Mouse (Mus musculus) cerebellum, postnatal 25 days (tissue): Measurements from ENCODE around the gene 1700029I15Rik.

ENCODE experiments used
- DNase-seq, 2 experiments: peaks; one replicate each; pipeline ENCODE4 v3.0.0; 2021; ENCODE audit warnings: mixed read lengths in 2 of 2

Gene 1700029I15Rik

DNA sequence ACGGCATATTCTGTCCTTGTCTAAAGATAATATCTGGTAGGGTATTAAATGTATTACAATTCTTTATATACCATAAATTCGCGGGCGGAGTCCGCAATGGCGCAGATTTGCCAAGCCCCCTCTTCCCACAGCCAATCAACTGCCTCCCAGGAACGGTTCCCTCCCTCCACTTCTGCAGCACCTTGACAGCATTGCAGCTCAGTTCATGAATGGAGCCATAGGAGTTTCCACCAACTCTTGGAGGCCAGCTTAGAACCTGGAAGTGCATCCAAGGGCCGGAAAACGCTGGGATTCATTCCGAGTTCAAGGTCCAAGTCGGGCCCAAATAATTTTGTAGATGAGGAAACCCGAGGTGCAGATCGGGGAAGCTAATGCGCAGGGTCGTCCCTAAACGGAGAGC is 7.8 kb upstream of the 1700029I15Rik start, which contains the start of the genes Pex16 and Large2:
Gene Pex16, plus strand, starts transcription at position 163 of the 400 bp plus-strand sequence.
Gene Large2, minus strand, starts transcription at position 356 of the 400 bp plus-strand sequence.
- peak in 1 of 2 experiments; percentile 66 for DNase-seq

DNA sequence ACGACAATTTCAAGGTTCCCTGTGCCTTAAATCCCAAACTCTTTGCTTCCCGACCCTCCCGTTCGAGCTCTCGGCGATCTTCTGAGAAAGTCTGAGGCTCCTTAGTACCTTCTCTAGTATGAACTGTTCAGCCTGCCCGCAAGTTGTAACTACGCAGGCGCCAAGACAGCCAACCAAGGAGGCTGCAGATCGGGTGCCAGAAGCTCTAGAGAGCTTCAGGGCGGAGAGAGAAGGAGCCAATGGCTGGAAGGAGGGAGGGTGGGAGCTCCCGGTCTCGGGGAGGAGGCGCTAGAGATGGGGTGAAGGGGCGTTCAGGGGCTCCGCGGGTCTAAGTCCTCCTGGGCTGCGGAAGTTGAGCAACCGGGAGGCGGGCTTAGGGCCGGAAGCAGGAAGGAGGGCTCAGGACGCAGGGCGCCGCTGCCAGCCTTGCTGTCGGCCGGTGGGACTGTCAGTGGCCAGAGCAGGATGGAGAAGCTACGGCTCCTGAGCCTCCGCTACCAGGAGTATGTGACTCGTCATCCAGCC is 7.2 kb upstream of the 1700029I15Rik start:
- DNase-seq: peak; percentile 92 to 93

DNA sequence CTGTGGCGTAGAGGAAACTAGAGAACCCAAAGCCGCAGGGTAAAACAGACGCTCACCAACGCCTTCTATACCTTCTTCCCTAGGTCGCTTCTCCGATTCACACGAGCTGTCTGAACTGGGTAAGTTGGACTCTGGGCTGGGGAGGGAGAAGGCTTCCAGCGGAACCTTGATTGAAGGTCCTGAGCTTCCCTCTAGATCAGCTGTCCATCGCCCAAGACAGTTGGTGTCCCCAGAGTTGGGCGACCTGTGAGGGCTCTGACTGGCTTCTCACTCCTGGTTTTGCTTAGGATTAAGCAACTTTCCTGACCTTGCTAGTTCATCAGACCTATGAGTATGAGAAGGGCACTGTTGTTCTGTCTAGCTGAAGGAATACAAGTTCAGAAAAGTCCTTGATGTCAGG is 6.5 kb upstream of the 1700029I15Rik start:
- DNase-seq: no peak

DNA sequence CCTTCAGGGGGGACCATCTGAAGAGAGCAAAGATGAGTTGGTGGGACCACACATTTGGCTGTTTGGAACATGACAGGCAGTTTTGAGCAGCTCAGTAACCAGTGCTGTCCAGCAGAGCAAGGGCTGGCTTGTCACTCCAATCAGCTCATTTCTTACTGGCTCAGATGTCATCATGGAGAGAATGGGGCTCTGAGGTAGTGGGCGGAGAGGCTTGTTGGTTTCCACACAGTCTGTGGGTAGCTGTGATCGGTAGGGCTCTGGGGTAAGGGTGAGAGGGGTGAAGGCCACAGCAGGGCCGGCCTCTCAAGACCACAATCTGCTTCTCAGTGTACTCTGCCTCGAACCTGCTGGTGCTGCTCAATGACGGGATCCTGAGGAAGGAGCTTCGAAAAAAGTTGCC is 6.0 kb upstream of the 1700029I15Rik start:
- peak in 1 of 2 experiments; percentile 8 for DNase-seq

DNA sequence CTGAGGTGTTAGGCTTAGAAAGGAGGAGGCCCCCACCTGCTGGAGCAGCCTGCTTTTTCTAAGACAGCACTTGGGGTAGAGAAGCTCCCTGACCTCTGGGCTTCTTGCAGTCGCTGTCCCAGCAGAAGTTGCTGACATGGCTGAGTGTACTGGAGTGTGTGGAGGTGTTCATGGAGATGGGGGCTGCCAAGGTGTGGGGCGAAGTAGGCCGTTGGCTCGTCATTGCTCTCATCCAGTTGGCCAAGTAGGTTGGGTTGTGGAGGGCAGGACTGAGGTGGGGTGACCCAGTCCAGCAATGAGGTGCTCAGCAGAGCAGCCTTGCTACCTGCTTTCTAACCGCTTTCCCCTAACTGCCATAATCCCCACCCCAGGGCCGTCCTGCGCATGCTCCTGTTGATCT is 5.0 kb upstream of the 1700029I15Rik start:
- DNase-seq: peak; percentile 18 to 42

DNA sequence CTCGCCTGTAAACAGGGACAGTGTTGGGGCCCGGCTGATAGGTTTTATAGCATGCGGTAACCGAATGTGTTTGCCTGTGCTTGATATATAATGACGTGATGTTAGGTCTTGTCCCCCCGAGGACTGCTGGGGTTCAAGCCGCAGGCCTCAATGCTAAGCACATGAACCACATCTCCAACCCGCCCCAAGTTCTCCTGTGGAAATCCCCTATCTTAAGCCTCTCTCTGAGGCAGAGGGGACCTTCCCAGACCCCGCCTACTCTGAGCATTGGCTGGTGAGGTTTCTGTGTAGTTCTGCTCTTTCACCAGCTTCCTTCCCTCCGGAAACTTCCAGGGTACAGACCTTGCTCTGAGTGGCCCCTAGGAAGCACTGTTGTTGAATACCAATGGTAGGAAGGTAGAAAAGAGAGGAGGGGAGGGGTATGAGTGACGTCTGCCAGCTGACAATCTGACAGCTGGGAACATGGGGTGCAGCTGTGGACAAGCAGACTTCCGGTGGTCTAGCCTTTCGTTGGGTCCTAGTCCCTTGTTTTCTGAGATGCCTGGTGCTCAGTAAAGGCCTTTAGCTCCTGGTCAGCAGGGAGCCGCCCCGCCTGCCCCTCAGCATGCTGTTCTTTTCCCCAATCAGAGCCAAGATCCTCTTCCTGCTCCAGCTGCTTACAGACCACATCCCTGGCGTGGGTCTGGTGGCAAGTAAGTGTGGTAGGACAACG is 2.4 kb upstream of the 1700029I15Rik start:
- DNase-seq: no peak

DNA sequence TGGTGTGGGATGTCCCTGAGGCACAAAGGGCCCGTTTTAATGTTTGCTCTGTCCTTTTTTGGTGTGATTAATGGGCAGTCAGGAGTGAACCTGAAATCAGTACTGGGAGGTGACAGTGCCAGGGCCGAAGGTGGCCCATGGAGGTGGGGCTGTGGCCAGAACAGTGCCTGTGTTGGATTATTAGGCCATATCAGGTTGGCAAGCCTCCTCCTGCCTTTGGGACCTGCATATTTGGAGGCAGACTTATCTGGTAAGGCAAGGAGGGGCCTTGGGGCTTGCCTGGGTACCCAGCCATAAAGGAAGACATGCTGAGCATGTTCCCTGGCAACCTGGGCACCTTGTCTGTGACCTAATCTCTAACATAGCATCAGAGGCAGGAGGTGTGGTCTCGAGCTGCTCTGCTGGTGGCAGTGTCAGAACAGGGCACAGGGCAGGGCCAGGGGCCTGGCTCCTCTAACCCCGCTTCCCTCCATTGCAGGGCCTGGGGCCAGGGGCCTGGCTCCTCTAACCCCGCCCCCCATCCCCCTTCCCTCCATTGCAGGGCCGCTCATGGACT is 1.8 kb upstream of the 1700029I15Rik start:
- peak; percentile 33 to 37 for DNase-seq

DNA sequence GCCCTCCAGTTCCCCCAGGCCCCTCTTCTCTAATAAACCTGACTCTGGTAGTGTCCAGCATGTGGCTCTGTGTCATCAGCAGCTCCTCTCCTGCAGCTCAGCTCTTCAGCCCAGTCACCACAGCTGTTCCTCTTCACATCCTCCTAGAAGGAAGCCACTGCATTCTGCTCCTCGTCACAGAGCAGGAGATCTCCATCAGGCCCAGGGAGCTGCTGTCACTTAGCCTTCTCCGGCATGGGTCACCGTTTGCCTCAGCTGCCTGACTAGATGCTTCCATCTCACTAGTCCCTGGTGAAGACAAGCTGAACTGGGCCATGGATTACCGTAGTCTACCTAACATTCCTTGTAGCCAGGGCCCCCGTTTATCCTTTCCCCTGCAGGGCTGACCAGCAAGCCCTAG is 1.2 kb upstream of the 1700029I15Rik start:
- DNase-seq: no peak

DNA sequence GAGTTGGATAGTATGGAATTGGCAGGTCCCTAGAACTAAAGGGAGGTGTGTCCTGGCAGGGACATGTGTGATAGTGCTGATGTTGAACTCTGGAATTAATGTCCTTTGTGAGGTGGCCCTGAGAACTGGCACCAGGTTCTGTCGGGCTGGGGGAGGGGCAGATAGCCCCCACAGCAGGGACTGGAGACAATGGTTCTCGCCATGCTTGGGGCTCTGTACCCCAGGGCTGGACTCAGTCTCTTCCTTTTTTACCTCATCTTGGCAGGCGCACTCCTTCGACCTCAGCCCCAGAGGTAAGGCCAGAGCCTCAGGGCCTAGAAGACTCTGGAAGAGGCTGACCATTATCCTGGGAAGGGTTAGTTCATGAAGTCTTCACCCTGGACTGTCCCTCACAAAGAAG is 421 bp downstream of the 1700029I15Rik start:
- DNase-seq: peak; percentile 29 to 51

DNA sequence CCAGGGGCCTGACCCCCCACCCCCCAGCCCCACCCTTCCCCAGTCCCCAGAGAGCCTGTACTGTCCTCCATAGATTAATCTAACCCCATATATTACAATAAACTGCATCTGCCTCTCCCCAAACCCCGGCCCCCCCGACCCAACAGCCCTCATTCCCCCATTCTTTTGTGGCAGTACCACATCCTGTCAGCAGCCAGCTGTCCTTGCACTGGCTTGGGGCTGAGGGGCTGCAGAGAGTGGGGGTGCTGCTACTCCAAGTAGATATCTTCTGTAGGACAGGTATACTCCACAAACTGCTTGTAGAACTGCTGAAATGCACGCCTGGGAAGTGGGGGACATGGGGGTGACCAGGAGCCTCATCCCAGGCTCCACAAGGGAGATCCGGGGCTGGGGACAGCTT is 1.8 kb downstream of the 1700029I15Rik start:
- DNase-seq: no peak

DNA sequence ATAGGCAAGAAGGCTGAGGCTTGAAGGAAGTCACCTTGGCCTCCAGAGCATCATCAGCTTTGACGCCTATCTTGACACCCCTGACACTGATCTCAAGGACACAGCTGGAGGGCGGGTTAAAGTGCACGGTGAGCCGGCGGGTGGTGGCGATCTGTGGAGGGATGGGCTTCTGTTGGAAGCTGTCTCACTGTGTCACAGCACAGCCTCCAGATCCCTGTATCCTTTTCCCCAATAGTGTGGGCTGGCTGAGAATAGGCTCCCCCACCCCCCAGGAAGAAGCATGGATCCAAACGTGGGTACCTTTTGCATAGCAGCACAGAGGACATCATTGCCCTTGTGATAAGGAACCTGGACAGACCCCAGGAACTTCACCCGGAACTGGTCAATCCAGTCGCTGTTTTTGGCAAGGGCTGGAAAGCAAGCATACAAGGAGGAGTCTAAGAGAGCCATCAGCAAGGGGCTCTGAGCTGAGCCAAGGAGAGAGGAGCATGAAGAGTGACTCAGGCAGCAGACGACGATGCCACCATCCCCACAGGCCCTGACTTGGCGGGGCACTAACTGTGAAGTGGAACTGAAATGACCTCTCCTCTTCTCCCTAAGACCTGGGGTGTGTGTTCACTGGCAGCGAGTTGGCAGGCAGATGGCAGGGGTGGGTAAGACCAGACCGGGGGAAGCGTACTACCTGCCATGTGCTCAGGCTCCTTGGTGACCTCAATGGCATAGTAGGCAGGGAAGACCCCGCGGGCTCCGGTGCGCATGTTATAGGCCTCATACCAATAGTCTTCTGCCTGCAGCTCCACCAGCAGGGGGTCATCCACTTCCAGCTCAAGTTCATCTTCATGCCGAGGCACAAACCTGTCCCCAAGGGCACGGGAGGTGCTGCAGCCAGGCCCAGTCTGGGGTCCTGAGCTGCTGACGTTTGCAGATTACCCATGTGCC is 3.0 kb downstream of the 1700029I15Rik start:
- peak in 1 of 2 experiments; percentile 60 for DNase-seq

DNA sequence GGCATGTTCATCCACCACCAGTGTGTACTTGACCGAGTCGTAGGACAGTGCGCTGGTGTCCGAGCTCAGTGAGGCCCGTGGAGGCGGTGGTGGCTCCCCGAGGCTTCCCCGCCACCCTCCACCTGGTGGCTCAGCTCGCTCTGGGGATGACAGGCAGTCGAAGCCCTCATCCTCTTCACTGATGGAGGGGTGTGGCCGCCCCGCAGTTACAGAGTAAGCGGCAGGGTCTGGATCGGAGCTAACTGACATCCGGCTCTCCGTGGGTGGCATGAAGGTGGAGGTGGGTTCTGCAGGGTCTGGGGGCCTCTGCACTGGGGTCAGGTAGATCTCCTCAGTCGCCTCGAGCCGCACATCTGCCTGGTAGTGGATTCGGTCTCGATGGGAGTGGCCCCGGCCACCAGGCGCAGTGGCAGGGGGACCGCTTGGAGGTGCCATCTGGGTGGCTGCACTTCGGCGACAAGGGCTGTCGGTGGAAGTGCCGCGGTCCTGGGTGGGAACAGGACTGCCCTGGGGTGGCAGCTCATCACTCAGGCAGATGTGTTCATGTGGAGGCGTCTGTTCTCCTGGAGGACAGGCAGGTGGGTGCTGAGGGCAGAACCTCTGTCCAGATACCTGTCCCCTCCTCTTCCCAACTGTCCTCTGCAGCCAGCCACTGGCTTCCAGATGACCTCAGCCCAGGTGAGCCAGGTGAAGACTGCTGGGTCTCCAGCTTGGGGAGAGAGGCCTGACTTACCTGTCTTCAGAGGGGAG is 4.7 kb downstream of the 1700029I15Rik start:
- peak in 1 of 2 experiments; percentile 36 for DNase-seq

DNA sequence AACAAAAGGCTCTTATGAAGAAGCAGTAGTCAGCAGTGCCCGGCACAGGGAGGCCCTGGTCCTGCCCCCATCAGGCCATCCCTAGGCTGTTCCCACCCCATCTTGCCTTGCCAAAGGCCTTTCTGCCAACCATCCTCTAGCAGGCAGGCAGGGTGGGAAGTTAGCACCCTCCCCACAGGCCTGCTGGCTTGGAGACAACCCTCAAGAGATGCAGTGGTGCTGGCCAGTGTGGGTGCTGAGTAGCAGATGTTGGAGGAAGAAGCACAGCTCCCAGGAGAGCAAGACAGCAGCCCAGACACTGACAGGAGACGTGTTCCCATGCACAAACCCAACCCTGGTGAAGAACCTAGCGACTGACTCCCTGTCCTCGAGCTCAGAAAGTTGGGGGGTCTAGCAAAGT is 5.3 kb downstream of the 1700029I15Rik start:
- DNase-seq: peak in 1 of 2 experiments; percentile 46

DNA sequence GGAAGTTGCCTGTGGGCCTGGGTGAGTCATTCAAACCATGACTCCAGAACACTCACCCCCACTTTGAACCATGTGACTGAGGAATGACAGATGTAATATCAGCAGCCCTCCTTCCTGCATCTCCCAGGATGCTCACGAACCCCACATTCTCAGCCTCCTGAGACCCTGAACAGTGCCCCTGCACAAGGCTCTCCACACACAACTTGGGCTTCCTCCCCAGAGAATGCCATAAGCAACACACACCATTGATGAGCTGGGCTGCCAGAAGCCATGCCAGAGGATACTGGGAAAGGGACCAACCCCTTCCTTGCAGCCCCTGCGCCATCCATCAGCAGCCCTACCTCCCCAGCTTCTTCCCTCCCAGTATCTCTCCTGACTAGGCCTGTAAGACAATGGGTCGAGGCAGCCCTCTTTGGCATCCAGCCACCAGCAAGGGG is 5.8 kb downstream of the 1700029I15Rik start:
- peak in 1 of 2 experiments; percentile 51 for DNase-seq

DNA sequence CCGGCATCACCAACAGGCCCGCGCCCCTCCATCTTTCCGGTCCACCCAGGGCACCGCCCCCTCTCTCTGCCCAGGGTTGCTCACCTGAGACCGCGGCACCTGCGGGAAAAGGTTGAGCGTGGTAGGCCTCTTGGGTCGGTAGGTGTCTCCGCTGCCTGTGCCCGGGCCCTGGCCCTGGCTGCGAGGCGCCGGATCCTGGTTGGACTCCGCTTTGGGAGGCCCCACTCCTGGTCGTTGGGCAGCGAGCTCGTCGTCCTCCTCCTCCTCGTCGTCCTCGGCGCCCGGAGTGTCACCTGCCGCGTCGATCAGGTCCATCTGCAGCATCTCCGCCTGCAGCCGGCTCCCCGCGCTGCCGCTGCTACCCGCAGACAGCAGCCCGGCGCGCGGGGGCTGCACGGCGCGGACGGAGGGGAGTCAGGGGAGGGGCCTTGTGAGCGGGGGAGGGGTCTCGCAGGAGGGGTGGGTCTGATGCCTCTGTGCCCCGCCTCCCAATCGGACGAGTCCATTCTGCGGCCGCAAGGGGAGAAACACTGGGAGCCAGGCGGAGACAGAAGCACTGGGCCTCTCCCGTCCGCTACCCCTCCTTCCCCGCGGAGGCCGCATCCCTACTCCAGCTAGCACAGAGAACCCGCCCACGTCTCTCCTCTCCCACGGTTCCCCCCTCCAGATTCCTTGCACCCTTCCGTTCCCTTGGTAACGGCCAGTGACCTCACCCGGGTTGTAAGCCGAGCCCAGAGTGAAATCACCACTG is 6.7 kb downstream of the 1700029I15Rik start:
- DNase-seq: peak; percentile 83 to 90

DNA sequence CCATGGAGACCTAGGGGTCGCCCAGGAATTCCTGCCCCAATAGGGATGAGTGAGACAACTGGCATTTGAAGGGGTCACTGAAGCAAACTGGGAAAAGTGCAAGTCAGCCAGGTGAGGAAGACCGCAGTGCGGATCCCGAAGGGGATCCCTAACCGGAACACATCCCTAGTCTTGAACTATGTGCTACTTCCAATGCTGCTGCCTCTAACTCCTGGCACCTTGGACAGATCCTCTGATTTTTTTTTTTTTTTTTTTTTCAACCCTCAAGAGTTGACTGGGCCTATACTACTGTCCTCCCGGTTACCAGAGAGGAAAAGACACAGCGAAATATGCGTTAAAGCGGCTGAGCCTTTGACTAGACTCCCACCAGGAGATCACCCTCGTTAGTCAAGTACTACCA is 7.3 kb downstream of the 1700029I15Rik start:
- DNase-seq: no peak

DNA sequence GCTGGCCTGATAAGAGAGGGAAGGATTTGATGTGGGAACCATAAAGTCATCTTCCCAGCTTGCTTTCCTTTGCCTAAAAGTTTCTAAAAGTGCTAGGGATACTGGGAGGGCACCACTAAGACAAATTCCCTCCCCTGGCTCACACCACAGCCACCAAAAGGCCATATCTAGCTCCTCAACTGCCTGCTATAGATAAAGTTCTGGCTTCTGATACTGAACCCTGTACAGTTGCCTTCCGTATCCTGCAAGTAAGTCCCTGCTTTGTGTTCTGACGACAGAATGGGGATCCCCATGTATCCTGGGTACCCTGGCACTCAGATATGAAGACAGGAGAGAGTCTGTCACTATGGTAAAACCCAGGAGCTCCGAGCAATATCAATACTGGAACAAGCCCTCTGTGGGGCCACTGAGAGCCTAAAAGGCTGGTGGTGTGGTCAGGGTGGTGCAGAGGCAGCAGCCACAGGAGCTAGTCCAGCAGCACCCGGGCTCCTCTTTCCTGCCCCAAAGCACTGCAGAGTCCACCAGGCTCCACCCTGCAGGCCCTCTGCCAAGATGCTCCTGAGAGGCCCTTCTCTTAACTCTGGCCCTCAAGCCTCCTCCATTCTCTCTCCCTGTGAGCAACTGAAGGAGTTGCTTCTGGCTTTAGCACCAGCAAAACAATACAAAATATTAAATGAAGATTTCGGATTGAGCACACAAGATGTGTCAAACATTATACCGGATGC is 8.0 kb downstream of the 1700029I15Rik start:
- peak; percentile 68 to 78 for DNase-seq

DNA sequence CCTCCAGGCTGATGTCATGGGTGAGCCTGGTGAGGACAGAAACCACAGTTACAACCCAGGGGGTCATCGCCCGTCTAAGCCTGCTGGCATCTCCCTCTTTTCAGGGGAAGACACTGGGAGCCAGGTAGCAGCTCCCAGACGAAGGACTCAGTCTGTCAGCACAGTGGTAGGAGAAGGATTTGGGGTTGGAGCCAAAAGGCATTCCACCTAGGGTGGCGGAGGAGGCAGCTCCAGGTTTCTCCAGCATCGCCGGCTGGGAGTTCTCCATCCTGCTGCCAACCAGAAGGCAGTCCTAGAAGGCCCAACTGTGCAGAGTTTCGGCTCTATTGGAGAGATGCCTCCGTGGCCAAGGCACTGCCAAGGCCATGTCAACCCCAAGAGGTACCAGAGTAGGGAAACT is 8.8 kb downstream of the 1700029I15Rik start:
- peak; percentile 68 to 69 for DNase-seq

DNA sequence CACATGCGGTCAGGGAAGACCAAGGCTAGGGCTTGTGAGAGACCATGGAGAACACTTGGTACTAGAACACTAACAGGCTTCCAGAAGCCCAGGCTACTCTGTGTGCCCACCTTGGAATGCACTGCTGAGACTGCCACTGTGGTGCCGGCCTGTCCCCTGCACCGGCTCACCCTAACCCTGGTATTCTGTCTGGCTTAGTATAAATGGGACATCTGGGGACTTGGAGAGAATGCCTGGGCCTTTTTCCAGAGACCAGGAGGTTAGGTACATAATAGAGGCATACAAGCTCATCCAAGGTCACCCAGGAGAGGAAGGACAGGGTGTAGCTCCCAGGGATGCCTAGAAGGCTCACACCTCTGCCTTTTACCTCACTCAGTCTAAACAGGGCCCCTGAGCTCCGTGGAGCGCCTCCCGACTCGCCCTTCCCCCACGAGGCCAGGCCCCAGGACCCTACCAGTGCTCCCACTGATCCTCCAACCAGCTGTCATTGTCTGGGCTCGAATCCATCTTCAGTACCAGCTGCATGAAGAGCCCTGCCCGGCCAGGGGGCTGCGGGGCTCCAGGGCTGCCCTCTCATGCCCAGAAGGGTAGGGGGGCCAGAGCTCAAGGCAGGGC is 9.5 kb downstream of the 1700029I15Rik start:
- DNase-seq: no peak
